Mouse (Mus musculus): ENCODE data around the gene Gtf2h1. TPM values are rescaled to one million over a fixed set of nuclear protein-coding genes. Genes with fewer than 3 reads are reported as not detected.
A peak's percentile ranks its signal among the peaks of the same experiment; 100 is the strongest.

Gtf2h1 gene
- 60.2 and 64.0 TPM in 2 replicates for polyA plus RNA-seq (2014; fragmentation: Nextera tagmentation; extraction: Ambion mirVana)

DNA sequence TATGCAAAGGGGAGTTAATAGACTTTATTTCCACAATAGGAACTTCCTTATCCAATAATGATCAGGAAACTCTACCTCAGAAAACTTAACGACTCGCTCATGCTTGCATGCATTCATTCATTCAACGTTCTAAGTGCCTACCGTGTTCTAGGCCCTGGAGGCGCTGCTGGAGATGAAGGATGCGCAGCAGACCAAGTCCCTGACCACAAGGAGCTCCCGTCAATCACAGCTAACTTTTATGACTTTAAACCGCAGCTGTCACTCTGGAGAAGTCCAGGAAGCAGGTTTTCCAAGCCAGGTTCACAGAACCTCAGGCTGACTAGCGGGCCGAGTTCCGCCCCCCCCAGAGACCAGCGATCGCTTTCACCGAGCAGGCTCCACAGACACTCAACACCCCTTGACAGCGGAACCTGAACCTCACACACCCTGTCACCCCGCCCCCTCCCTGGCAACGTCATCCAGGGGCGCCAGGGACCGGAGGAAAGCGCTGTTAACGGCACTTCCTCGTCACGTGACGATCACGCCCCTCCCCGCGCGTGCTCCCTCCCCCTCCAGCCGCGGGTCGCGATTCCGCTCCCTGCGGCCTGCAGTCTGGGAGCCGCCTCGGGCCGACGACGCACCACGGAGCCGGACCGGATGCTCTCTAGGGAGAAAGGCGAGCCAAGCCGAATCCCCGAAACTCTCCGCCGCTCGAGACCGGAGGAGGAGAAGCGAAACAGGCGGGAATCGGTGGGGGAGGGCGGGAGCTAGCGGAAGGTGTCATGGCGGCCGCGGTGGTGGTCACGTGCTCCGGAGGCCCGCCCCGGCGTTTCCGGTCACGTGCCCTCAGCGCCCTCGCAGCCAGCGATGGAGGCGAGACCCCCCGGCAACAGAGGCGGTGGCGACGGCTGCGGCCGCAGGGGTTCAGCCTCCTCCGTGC, at the start of gene Gtf2h1, which contains the start of gene Hps5:
TSS of gene Gtf2h1 (plus strand) at position 817 of the 919 bp plus-strand sequence.
TSS of gene Hps5 (minus strand) at position 778 of the 919 bp plus-strand sequence.
- peak within 1 kb of the TSS; percentile 93 for H3K4me3 ChIP-seq (ENCODE audit: low read depth, low read length)
- no peaks in the 10 kb centered on the region for H3K9me3 ChIP-seq (replicated peaks; ENCODE audit: control insufficient read depth, low read length)
- WGBS: under 1% methylated on average over 73 of the region's 75 CpGs
- H3K36me3 ChIP-seq (replicated peaks; ENCODE audit: control insufficient read depth, insufficient read depth, low read depth, low read length): no peaks in the 10 kb centered on the region
- DNase-seq (ENCODE audit: low spot score) (peak; percentile 97), ATAC-seq (replicated peaks; ENCODE audit: insufficient number of reproducible peaks, low FRiP score, low TSS enrichment, low read depth) (peak; percentile 97)
- peak within 1 kb of the TSS; percentile 89 for H3K9ac ChIP-seq (replicated peaks; ENCODE audit: low read length)
- peak within 1 kb of the TSS; percentile 67 for H3K27ac ChIP-seq (replicated peaks; ENCODE audit: low read depth, low read length)
- peak within 1 kb of the TSS; percentile 85 for H3K4me2 ChIP-seq (ENCODE audit: low read depth, low read length)
- no peaks in the 10 kb centered on the region; the same call in 1 of the 2 replicates for H3K4me1 ChIP-seq (ENCODE audit: control insufficient read depth, insufficient read depth, low read length)
- no peaks in the 10 kb centered on the region for H3K27me3 ChIP-seq (ENCODE audit: control insufficient read depth, insufficient read depth, low read length)

DNA sequence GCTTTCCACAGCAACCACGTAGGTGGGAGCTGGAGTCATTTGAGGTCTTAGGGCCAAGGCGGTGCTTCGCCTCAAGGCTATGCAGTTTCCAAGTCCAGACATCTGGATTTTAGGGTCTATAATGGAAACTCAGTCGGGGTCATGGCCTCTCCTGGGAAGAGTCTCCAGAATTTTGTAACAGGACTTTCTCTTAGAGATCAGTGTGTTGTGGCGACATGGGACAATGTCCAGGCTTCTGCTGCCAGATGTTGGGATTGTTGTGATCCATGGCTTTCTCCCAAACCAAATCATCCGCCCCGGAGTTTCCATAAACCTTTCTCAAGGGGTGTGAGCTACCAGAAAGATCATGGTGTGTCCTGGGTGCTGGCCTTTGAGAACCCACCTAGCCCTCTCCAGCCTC, 49.5 kb upstream of the Gtf2h1 start:
- Histone ChIP-seq H3K36me3 (replicated peaks; ENCODE audit: control insufficient read depth, insufficient read depth, low read depth, low read length) (no peaks in the 10 kb centered on the region), H3K4me3 (ENCODE audit: low read depth, low read length) (no peak overlapping the region), H3K9me3 (replicated peaks; ENCODE audit: control insufficient read depth, low read length) (no peaks in the 10 kb centered on the region), H3K9ac (replicated peaks; ENCODE audit: low read length) (no peak overlapping the region), H3K4me1 (ENCODE audit: control insufficient read depth, insufficient read depth, low read length) (no peaks in the 10 kb centered on the region), H3K4me2 (ENCODE audit: low read depth, low read length) (no peak overlapping the region), H3K27me3 (ENCODE audit: control insufficient read depth, insufficient read depth, low read length) (no peaks in the 10 kb centered on the region), H3K27ac (replicated peaks; ENCODE audit: low read depth, low read length) (no peak overlapping the region)
- WGBS: 72% methylated on average over 7 of the region's 7 CpGs
- no peak for ATAC-seq (replicated peaks; ENCODE audit: insufficient number of reproducible peaks, low FRiP score, low TSS enrichment, low read depth)
- no peak for DNase-seq (ENCODE audit: low spot score)

DNA sequence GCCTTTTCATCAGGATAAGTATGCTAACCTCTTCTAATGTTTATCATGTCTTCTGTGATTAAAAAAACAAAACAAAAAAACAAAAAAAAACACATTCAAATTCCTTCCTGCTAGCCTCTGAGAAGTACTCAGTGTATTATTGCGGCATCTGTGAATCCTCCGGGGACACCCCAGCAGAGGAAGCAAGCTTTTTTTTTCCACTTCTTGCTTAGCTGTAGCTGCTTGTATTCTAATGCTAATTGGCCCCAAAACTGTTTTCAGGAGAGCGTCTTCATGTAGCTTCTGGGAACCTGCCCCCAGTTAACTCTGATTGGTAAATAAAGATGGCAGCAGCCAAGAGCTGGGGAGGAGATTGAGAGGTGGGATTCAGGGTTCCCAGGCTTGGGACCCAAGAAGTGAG, 47.4 kb upstream of the Gtf2h1 start:
- ATAC-seq (replicated peaks; ENCODE audit: insufficient number of reproducible peaks, low FRiP score, low TSS enrichment, low read depth) (no peak), DNase-seq (ENCODE audit: low spot score) (no peak)
- Histone ChIP-seq H3K4me2 (ENCODE audit: low read depth, low read length) (no peak overlapping the region), H3K4me3 (ENCODE audit: low read depth, low read length) (no peak overlapping the region), H3K36me3 (replicated peaks; ENCODE audit: control insufficient read depth, insufficient read depth, low read depth, low read length) (no peaks in the 10 kb centered on the region), H3K27ac (replicated peaks; ENCODE audit: low read depth, low read length) (no peak overlapping the region), H3K9ac (replicated peaks; ENCODE audit: low read length) (no peak overlapping the region), H3K4me1 (ENCODE audit: control insufficient read depth, insufficient read depth, low read length) (no peaks in the 10 kb centered on the region), H3K9me3 (replicated peaks; ENCODE audit: control insufficient read depth, low read length) (no peaks in the 10 kb centered on the region), H3K27me3 (ENCODE audit: control insufficient read depth, insufficient read depth, low read length) (no peaks in the 10 kb centered on the region)
- 51% methylated on average over 3 of the region's 3 CpGs for WGBS

DNA sequence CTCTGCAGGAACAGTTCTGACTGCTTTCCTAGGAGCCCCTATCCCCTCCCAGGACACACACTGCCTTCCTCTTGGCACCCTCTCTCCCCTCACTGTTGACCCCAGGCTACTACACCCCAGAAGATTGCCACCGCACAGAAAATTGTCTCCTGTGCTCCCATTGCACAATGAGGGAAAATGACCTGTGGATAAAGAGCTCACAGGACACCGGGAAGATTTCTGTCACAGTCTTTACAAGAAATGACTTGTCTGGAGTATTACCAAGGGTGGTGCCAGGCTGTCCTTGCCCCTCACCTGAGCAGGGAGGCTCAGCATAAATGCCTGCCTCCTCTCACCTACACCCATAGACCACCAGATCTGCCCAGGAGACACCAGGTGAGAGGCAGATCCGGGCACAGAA, 44.4 kb upstream of the Gtf2h1 start, which contains the start of gene Saa2:
TSS of gene Saa2 (plus strand) at position 301 of the 400 bp plus-strand sequence.
- DNase-seq (ENCODE audit: low spot score) (no peak), ATAC-seq (replicated peaks; ENCODE audit: insufficient number of reproducible peaks, low FRiP score, low TSS enrichment, low read depth) (no peak)
- 70% methylated on average over 3 of the region's 3 CpGs for WGBS
- Histone ChIP-seq H3K9me3 (replicated peaks; ENCODE audit: control insufficient read depth, low read length) (no peaks in the 10 kb centered on the region), H3K4me2 (ENCODE audit: low read depth, low read length) (no peak within 1 kb of the TSS), H3K4me1 (ENCODE audit: control insufficient read depth, insufficient read depth, low read length) (no peaks in the 10 kb centered on the region), H3K27me3 (ENCODE audit: control insufficient read depth, insufficient read depth, low read length) (no peaks in the 10 kb centered on the region), H3K36me3 (replicated peaks; ENCODE audit: control insufficient read depth, insufficient read depth, low read depth, low read length) (no peaks in the 10 kb centered on the region), H3K9ac (replicated peaks; ENCODE audit: low read length) (no peak within 1 kb of the TSS), H3K27ac (replicated peaks; ENCODE audit: low read depth, low read length) (no peak within 1 kb of the TSS), H3K4me3 (ENCODE audit: low read depth, low read length) (no peak within 1 kb of the TSS)

DNA sequence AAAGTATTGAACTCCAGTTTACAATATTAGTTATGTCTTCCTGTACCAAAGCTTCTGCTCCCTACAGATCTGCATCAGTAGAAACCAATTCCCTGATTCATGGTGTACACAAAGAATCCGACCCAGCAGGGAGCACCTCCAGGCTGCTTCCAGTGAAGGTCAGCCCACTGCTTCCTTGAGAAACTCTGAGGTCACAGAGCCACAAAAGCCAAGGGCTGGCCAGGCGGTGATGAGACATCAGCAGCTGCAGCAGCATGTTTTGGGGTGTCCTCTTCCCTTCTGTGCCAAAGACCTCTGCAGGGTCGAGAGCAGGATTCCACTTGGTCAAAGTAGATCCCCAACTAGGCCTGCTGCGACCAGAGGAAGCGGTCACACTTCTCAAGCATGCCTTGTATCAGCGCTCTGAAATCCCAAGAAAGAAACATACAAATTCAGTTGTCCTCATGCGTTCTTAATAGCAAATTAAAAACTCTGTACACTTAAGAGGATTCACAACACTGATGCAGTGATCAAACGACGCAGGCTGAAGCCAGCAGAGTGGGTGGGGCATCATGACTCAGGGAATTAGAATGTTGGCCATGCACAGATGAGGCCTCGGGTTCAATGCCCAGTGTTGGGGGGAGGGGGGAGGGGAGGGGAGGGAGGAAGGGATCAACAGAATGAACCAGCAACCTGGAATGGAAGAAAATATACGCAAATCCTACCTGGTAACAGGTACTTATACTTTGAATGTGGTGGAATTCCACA, 34.7 kb upstream of the Gtf2h1 start:
- no peak overlapping the region for H3K27ac ChIP-seq (replicated peaks; ENCODE audit: low read depth, low read length)
- H3K4me2 ChIP-seq (ENCODE audit: low read depth, low read length): no peak overlapping the region
- DNase-seq (ENCODE audit: low spot score) (no peak), ATAC-seq (replicated peaks; ENCODE audit: insufficient number of reproducible peaks, low FRiP score, low TSS enrichment, low read depth) (no peak)
- no peaks in the 10 kb centered on the region for H3K9me3 ChIP-seq (replicated peaks; ENCODE audit: control insufficient read depth, low read length)
- H3K27me3 ChIP-seq (ENCODE audit: control insufficient read depth, insufficient read depth, low read length): no peaks in the 10 kb centered on the region
- H3K4me3 ChIP-seq (ENCODE audit: low read depth, low read length): no peak overlapping the region
- 79% methylated on average over 11 of the region's 11 CpGs for whole genome bisulfite sequencing
- H3K9ac ChIP-seq (replicated peaks; ENCODE audit: low read length): no peak overlapping the region
- H3K4me1 ChIP-seq (ENCODE audit: control insufficient read depth, insufficient read depth, low read length): no peaks in the 10 kb centered on the region
- no peaks in the 10 kb centered on the region; the same call in none of the 2 replicates for H3K36me3 ChIP-seq (replicated peaks; ENCODE audit: control insufficient read depth, insufficient read depth, low read depth, low read length)

DNA sequence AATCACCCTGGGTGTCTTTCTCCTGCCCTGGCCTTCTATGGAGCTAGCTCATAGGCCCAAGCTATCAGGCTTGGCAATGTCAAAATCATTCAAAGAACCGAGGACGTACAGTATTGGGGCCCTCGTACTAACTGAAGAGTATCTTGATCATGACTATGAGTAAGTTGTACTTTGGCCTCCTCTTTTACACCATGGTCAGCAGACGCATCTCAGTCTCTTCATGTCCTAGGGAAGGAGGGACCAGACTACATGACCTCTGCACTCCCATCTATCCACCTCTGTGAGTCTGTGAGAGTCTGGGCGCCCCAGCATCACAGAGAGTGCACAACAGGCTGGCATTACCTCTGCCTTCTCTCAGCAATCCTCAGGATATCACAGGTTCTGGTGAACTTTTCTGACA, 33.3 kb upstream of the Gtf2h1 start:
- ATAC-seq (replicated peaks; ENCODE audit: insufficient number of reproducible peaks, low FRiP score, low TSS enrichment, low read depth) (no peak), DNase-seq (ENCODE audit: low spot score) (no peak)
- no peaks in the 10 kb centered on the region for H3K27me3 ChIP-seq (ENCODE audit: control insufficient read depth, insufficient read depth, low read length)
- no peaks in the 10 kb centered on the region for H3K4me1 ChIP-seq (ENCODE audit: control insufficient read depth, insufficient read depth, low read length)
- WGBS: 88% methylated on average over 5 of the region's 5 CpGs
- no peaks in the 10 kb centered on the region for H3K9me3 ChIP-seq (replicated peaks; ENCODE audit: control insufficient read depth, low read length)
- no peak overlapping the region for H3K4me2 ChIP-seq (ENCODE audit: low read depth, low read length)
- no peak overlapping the region for H3K27ac ChIP-seq (replicated peaks; ENCODE audit: low read depth, low read length)
- H3K4me3 ChIP-seq (ENCODE audit: low read depth, low read length): no peak overlapping the region
- H3K9ac ChIP-seq (replicated peaks; ENCODE audit: low read length): no peak overlapping the region
- H3K36me3 ChIP-seq (replicated peaks; ENCODE audit: control insufficient read depth, insufficient read depth, low read depth, low read length): no peaks in the 10 kb centered on the region; the same call in none of the 2 replicates

DNA sequence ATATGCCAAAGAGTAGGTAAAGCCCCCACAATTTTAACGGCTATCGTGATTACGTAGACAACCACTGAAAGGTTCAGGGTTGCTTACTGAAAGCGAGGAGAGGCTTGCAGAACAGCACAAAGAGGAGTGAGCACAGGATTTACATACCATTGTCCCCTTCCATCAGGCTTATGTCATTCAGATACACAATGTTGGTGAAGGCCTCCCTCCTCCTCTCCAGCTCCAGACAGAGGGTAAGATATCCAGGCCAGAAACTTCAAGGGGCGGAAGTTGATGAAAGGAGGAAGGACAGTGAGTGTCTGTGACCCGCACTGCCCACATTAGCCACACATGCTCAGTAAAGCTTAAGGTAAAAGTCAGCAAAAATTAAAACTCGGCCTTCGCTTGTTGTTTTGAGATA, 31.2 kb upstream of the Gtf2h1 start:
- Histone ChIP-seq H3K9me3 (replicated peaks; ENCODE audit: control insufficient read depth, low read length) (no peaks in the 10 kb centered on the region), H3K4me3 (ENCODE audit: low read depth, low read length) (no peak overlapping the region), H3K27ac (replicated peaks; ENCODE audit: low read depth, low read length) (no peak overlapping the region), H3K4me1 (ENCODE audit: control insufficient read depth, insufficient read depth, low read length) (no peaks in the 10 kb centered on the region), H3K27me3 (ENCODE audit: control insufficient read depth, insufficient read depth, low read length) (no peaks in the 10 kb centered on the region), H3K36me3 (replicated peaks; ENCODE audit: control insufficient read depth, insufficient read depth, low read depth, low read length) (no peaks in the 10 kb centered on the region; the same call in none of the 2 replicates), H3K4me2 (ENCODE audit: low read depth, low read length) (no peak overlapping the region), H3K9ac (replicated peaks; ENCODE audit: low read length) (no peak overlapping the region)
- WGBS: 90% methylated on average over 8 of the region's 8 CpGs
- no peak for DNase-seq (ENCODE audit: low spot score)
- no peak for ATAC-seq (replicated peaks; ENCODE audit: insufficient number of reproducible peaks, low FRiP score, low TSS enrichment, low read depth)

All from embryonic facial prominence, embryonic 11.5 days (tissue).